Mouse (Mus musculus) kidney, adult 2 months (tissue): ENCODE results near the gene Whrn. TPM values are rescaled to one million over a fixed set of nuclear protein-coding genes. Genes with fewer than 3 reads are reported as not detected.

Source experiments
- DNase-seq: peaks from one replicate; pipeline ENCODE4 v3.0.0; 2021
- H3K27ac ChIP-seq: fragments of 200-500 bp; 2 replicates; pipeline ENCODE4 v1.5.1; 2012; ENCODE audit warnings: low read depth, low read length, control low read depth, inconsistent platforms; ENCODE audit not compliant: insufficient read depth
- H3K27me3 ChIP-seq: fragments of 200-500 bp; replicated peaks from 2 replicates; pipeline ENCODE4 v1.6.1; 2012; ENCODE audit warnings: mild to moderate bottlenecking, moderate library complexity, low read length, inconsistent platforms; ENCODE audit not compliant: control insufficient read depth, insufficient read depth
- H3K36me3 ChIP-seq: fragments of 200-500 bp; 2 replicates; pipeline ENCODE4 v1.6.1; 2012; ENCODE audit warnings: mild to moderate bottlenecking, moderate library complexity, low read length, inconsistent platforms; ENCODE audit not compliant: control insufficient read depth, insufficient read depth
- H3K4me1 ChIP-seq: fragments of 200-500 bp; 2 replicates; pipeline ENCODE4 v1.6.1; 2011; ENCODE audit warnings: low read length; ENCODE audit not compliant: control insufficient read depth, insufficient read depth
- H3K4me3 ChIP-seq: fragments of 200-500 bp; 2 replicates; pipeline ENCODE4 v1.5.1; 2011; ENCODE audit warnings: mild to moderate bottlenecking, low read depth, low read length, control low read depth; ENCODE audit not compliant: insufficient read depth
- CTCF ChIP-seq: fragments of 200-500 bp; conservative IDR thresholded peaks from 2 replicates; pipeline ENCODE4 v1.5.1; 2011; ENCODE audit warnings: low read depth, mild to moderate bottlenecking, control low read depth, low read length, moderate library complexity, mixed read lengths; ENCODE audit not compliant: insufficient read depth, insufficient read length
- POLR2A ChIP-seq: fragments of 200-500 bp; IDR thresholded peaks from one replicate; pipeline ENCODE4 v1.6.1; 2011; ENCODE audit warnings: low read depth, low read length, control low read depth
- WGBS: fragments of 180-500 bp; shearing (Covaris S2); methylation state at CpG from one replicate; pipeline ENCODE4 v1.1.7; 2018; 5-methylcytosine and 5-hydroxymethylcytosine counted together
- polyA plus RNA-seq: library from polyadenylated mRNA; depleted of rRNA; stranded (reverse); fragments of >200 nt; gene quantifications from 2 replicates; pipeline ENCODE4 v1.2.3, GENCODE M21; 2012; rRNA removed

The Whrn gene
- polyA plus RNA-seq, 1 experiment: 20.3 TPM

DNA sequence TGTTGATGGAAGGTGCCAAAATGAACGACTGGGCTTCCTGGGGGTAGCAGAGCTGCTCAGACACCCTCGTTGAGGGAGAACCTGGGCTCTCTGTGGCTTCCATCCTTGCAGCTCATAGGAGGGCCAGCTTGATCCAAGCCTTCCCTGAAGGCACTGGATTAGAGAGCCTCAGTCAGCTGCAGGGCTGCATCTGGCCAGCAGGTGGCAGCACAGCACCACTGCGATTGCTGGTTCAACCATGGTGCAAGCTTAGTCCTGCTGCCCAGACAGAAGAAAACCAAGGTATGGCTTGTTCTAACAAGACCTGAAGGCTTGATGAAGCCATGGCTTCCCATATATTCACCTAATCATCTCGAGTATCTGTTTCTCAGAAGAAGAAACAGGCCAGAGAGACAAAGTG, 127.2 kb downstream of the Whrn start:
- H3K36me3 ChIP-seq: no peaks in the 10 kb centered on the region
- peak; percentile 86 for DNase-seq
- H3K4me1 ChIP-seq: no peaks in the 10 kb centered on the region
- peak; percentile 99 for TF ChIP-seq CTCF
- no peak for TF ChIP-seq POLR2A
- no peak overlapping the region for H3K27ac ChIP-seq
- no peaks in the 10 kb centered on the region for H3K27me3 ChIP-seq
- WGBS: 18% methylated on average over 4 of the region's 4 CpGs
- H3K4me3 ChIP-seq: no peak overlapping the region

Other genes starting within 250 kb of the Whrn start
- 7.1 and 8.9 TPM in 2 replicates for gene Orm1, start 151.4 kb downstream of the Whrn start, polyA plus RNA-seq
- 0.14 and 0.38 TPM in 2 replicates for gene Orm3, start 139.8 kb downstream of the Whrn start, polyA plus RNA-seq
- 0.16 TPM in 1 of 2 replicates, not detected in the other for gene Orm2, start 133.5 kb downstream of the Whrn start, polyA plus RNA-seq
- gene Akna, start 92.6 kb downstream of the Whrn start, polyA plus RNA-seq: 2.2 and 5.8 TPM in 2 replicates
- gene Atp6v1g1, start 48.8 kb upstream of the Whrn start, polyA plus RNA-seq: 76.1 and 117 TPM in 2 replicates
- 9.1 and 10.1 TPM in 2 replicates for gene Tmem268, start 62.8 kb upstream of the Whrn start, polyA plus RNA-seq
- not detected in 2 replicates for gene Gm11213, start 109.3 kb upstream of the Whrn start, polyA plus RNA-seq
- gene Tex48, start 126.4 kb upstream of the Whrn start, polyA plus RNA-seq: not detected in 2 replicates
- not detected in 2 replicates for gene Gm11214, start 167.4 kb upstream of the Whrn start, polyA plus RNA-seq
- gene Tnfsf15, start 249.1 kb upstream of the Whrn start, polyA plus RNA-seq: 0.55 and 0.96 TPM in 2 replicates